Mouse (Mus musculus) frontal cortex, postnatal 14 days (tissue): Measurements from ENCODE around the gene Cacnb2.
A peak's percentile ranks its signal among the peaks of the same experiment; 100 is the strongest.
"Not testable (repeated sequence)": the region's sequence is repeated elsewhere in the genome, so short reads cannot be mapped to it uniquely, and the experiment has no call there.

ENCODE experiments used
- DNase-seq, 2 experiments: peaks; one replicate each; pipeline ENCODE4 v3.0.0; 2022; ENCODE audit warnings: low spot score in 2 of 2

Cacnb2 gene

GRCm38 (mm10) chr2:14657205-14657844 is 54.4 kb downstream of the Cacnb2 start:
- no peak for DNase-seq

GRCm38 (mm10) chr2:14665213-14665612 is 62.3 kb downstream of the Cacnb2 start:
- DNase-seq: no peak

GRCm38 (mm10) chr2:14672117-14672516 is 69.2 kb downstream of the Cacnb2 start:
- no peak for DNase-seq

GRCm38 (mm10) chr2:14676885-14677516 is 74.1 kb downstream of the Cacnb2 start:
- peak in 1 of 2 experiments; percentile 25 for DNase-seq

- DNase-seq: no peak
Measured at GRCm38 (mm10) chr2:14684231-14684630, 81.3 kb downstream of the Cacnb2 start.

- no peak for DNase-seq
Measured at GRCm38 (mm10) chr2:14702973-14703645, 100.2 kb downstream of the Cacnb2 start.

- DNase-seq: no peak
Measured at GRCm38 (mm10) chr2:14703676-14704075, 100.8 kb downstream of the Cacnb2 start.

- no peak for DNase-seq
Measured at GRCm38 (mm10) chr2:14710247-14710646, 107.4 kb downstream of the Cacnb2 start.

- DNase-seq: no peak
Measured at GRCm38 (mm10) chr2:14711751-14712150, 108.9 kb downstream of the Cacnb2 start.

- DNase-seq: no peak
Measured at GRCm38 (mm10) chr2:14713049-14713448, 110.2 kb downstream of the Cacnb2 start.

- no peak for DNase-seq
Measured at GRCm38 (mm10) chr2:14716666-14717065, 113.8 kb downstream of the Cacnb2 start.

- no peak for DNase-seq
Measured at GRCm38 (mm10) chr2:14719119-14719718, 116.3 kb downstream of the Cacnb2 start.

GRCm38 (mm10) chr2:14725437-14725836 is 122.5 kb downstream of the Cacnb2 start:
- no peak for DNase-seq

GRCm38 (mm10) chr2:14726601-14727000 is 123.7 kb downstream of the Cacnb2 start:
- DNase-seq: not testable (repeated sequence)

GRCm38 (mm10) chr2:14738927-14739326 is 136.0 kb downstream of the Cacnb2 start:
- peak; percentile 31 to 47 for DNase-seq

- peak in 1 of 2 experiments; percentile 30 for DNase-seq
Measured at GRCm38 (mm10) chr2:14739510-14739909, 136.6 kb downstream of the Cacnb2 start.

GRCm38 (mm10) chr2:14740359-14740758 is 137.5 kb downstream of the Cacnb2 start:
- DNase-seq: peak in 1 of 2 experiments; percentile 11

GRCm38 (mm10) chr2:14744761-14745160 is 141.9 kb downstream of the Cacnb2 start:
- no peak for DNase-seq

GRCm38 (mm10) chr2:14762846-14763245 is 160.0 kb downstream of the Cacnb2 start:
- no peak for DNase-seq

- peak; percentile 14 to 27 for DNase-seq
Measured at GRCm38 (mm10) chr2:14763931-14764330, 161.0 kb downstream of the Cacnb2 start.

- no peak for DNase-seq
Measured at GRCm38 (mm10) chr2:14769448-14769847, 166.6 kb downstream of the Cacnb2 start.

GRCm38 (mm10) chr2:14770635-14771034 is 167.7 kb downstream of the Cacnb2 start:
- no peak for DNase-seq
